Mouse (Mus musculus) T-cell, adult 2 months (primary cell): ENCODE measurements around the gene Plekha6.

Experiments used
- DNase-seq: peaks from one replicate; pipeline ENCODE4 v3.0.0; 2022; ENCODE audit warnings: low spot score

The Plekha6 gene

DNA sequence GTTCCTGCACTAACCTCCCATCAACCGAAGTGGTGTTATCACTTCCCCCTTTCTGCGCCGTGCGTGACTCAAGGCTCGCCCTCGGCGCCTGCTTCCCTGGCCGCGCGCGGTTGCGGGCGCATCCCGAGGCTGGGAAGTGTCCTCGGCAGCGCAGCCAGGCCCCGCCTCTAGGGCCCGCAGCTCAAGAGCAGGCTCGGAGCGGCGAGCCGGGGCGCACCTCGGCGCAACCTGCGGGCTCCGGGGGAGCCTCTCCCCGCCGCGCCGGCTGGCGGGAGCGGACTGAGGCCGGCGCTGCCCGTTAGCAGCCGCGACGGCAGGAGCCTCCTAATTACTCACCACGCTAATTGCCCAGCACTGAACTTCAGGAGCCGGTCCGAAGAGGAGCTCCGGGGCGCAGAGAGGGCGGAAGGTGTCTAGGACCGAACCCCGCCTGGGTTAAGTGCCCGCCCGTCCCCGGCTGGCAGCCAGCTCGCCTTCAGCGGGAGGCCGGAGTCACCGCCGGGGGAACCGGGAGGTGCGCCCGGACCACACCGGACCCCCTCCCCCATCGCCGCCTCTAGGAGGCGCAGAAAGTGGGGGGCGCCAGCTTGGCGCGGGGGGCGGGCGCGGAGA lies at the start of gene Plekha6:
TSS of gene Plekha6 (plus strand) at position 391 of the 612 bp plus-strand sequence.
- peak; percentile 33 for DNase-seq

DNA sequence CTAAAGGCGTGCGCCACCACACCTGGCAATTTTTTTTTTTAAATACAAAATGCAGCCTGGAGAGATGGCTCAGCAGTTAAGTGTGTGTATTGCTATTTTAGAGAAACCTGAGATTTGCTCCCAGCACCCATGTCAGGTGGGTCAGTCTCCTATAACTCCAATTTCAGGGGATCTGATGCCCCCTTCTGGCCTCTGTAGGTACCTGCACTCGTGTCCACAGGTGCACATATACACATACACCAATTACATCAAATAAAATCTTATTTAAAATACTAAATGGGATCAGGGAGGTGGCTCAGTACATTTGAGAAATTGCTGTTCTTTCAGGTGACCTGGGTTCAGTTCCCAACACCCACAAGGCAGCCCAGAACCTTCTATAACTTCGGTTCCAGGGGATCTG lies 47.9 kb upstream of the Plekha6 start:
- no peak for DNase-seq

- peak; percentile 9 for DNase-seq
Measured at GRCm38 (mm10) chr1:133118127-133118526, 45.9 kb upstream of the Plekha6 start.

- DNase-seq = no peak
Measured at GRCm38 (mm10) chr1:133118844-133119243, 45.2 kb upstream of the Plekha6 start.

DNA sequence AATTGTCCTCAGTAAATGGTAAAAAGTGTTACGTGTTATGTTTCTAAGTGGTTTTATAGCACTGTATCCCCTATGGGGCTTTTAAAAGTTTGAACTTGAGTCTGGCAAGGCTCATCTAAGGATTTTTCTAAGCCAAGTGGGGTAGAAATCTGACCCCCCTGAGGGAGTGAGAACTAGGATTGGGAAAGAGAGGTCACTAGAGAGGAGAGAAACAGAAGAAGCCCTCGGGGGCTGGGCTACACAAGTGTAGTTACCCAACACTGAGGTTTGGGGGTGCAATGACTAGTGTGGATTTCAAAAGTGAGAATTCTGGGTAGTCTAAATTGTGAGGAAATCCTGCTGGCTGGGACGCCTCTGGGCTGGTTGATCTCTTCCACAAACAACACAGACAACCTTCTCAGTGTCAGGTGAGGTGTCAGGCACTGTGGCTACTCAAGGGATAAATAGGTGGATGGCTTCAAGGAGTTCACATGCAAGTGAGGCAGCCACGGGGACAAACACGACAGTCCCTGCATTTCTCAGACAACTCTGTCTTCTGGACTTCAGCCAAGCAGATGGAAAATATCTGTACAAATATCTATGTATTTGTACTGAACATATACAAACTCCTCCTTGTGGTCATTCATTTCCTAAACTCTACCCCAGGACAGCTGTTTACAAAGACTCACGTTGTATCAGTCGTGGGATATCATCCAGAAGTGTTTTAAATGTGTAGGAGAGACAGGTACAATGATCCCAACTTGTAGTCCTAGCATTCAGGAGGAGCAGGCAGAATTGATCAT lies 43.9 kb upstream of the Plekha6 start:
- no peak for DNase-seq

DNA sequence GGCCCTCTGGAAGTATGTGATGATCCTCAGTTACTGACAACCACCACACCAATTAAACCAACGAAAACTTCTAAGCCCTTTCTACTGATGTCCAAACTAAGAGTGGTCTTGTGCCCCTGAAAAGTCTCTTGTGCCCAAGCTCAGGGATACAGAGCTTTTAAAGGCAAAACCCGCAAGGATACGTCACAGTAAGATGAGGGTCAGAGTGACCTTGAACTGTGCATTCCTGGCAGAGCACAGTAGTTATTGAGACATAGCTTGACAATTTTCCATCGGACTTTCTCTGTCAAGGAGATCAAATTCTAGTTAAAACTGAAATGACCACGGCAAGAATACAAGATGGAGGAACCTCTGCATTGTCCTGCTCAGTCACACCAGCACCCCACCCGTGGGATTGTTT lies 42.8 kb upstream of the Plekha6 start:
- DNase-seq = no peak

DNA sequence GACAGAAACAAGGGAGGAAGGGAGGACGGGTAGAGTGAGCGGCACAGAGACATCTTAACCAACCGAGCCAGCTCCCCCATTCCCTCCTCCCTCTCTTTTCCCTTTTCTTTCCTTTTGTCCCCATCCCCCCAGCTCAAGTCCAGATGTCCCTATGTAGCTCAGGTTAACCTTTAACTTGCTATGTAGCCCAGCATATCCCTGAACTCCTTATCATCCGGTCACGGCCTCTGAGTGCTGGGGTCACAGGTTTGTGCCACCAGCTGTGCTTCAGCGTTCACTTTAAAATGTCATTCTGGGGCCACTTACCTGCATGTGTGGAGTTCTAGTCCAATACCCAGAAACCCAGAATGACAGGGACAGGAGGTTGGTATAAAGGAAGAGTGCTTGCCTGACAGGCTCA lies 39.9 kb upstream of the Plekha6 start:
- DNase-seq = no peak

- DNase-seq = no peak
Measured at GRCm38 (mm10) chr1:133125640-133126364, 38.2 kb upstream of the Plekha6 start.

DNA sequence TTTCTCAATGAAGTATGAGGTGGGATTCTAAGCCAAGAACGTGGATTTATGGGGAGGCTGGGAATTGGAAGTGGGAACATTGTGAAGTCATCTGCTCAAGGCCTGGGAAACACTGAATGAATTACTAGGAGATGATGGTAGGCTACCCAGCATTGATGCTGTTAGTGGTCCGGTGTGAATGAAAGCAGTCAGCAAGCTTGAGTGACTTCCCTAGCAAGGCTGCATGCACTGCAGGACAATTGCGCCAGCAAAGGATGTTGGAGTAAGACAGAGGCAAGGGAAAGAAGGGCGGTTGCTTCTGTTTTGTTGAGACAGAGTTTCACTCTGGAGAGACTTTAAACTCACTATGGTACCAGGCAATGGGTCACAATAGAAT lies 37.7 kb upstream of the Plekha6 start:
- DNase-seq = no peak

DNA sequence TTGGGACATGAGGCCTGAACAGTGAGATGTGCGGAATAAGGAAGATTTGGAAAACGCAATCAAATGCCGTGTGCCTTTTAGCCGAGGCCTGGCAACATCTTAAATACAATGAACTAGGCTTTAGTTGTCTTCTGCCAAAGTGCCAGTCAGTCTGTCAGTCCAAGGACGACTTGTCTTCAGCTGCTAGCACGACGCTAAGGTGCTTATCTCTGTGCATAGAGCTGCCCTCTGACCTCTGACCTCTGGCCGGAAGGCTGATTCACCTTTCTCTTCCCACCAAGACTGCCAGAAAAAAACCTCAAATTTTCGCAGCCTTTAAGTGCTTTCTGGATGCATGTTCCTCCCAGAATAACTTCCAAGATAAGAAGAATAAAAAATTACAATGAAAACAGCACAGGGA lies 36.7 kb upstream of the Plekha6 start:
- DNase-seq = no peak

GRCm38 (mm10) chr1:133129471-133130221 lies 34.4 kb upstream of the Plekha6 start:
- DNase-seq = no peak

DNA sequence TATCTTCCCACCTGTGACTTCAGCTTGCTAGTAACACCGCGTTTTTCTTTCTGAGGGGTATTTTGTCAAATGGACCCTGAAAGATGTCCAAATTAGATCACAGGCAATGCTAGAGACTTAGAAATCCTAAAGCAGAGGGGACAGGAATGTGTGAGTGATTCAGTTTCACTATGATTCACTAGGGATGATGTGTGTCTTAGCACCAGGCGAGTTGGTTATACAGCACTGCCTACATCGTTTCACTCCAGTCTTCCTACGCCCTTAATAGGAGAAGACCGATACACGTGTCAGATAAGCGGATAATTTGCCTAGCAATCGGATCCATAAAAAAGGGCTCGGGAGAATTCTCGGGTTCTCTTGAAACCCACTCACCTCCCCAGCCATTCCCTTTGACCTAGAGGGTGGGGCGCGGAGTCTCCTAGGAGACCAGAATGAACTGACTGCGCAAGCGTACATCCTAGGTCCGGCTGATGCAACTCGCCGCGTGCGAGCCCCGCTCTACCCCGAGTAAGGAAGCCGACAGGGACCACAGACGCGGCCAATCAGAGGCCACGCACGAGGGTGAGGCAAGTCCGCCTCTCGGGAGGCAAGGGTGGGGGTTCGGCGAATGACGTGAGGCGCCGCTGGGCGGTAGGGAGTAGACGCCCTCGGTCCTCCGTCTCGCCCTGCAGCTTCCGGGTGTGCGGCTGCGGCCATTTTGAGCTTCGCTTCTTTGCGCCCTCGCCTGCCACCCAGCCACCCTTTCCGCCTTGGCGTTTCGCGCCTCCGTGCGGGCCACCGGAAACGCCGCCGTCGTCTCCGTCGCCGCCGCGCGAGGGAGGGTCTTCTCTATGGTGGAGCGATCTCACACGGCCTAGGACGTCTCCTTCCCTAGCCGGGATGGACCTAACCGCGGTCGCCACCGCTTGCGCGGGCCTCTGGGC lies 33.1 kb upstream of the Plekha6 start, which contains the start of gene Ppp1r15b:
TSS of gene Ppp1r15b (plus strand) at position 506 of the 923 bp plus-strand sequence.
- DNase-seq = peak; percentile 99

DNA sequence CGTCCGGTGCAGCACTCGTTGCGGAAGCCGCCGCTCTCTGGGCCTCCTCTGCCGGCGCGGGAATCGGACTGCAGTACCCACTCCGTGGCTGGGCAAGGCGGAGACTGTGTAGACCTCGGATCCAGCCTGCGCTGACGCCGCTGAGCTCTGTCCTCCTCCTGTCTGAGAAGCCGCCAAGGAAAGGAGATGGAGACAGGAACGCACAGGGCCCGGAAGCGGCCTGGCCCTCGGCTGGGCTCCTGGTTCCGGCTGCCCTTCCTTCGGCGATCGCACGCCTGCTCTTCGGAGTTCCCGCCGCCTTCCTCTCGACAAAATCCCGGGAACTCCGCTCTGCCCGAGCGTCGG lies 32.5 kb upstream of the Plekha6 start:
- no peak for DNase-seq

DNA sequence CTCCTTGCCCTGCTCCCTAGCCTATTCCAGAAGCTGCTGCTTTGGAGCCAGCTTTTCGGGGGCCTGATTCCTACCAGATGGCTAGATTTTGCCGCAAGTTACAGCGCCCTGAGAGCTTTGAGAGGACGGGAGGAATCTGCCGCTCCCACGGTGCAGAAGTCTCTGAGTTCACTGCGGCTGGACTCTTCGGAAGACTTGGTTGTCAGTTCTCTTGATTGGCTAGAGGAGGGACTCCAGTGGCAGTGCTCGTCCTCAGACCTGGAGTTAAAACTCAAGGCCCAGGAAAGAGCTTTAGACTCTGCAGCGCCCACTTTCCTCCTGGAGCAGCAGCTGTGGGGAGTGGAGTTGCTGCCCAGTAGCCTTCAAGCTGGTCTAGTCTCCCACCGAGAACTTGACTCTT lies 32.1 kb upstream of the Plekha6 start:
- no peak for DNase-seq

DNA sequence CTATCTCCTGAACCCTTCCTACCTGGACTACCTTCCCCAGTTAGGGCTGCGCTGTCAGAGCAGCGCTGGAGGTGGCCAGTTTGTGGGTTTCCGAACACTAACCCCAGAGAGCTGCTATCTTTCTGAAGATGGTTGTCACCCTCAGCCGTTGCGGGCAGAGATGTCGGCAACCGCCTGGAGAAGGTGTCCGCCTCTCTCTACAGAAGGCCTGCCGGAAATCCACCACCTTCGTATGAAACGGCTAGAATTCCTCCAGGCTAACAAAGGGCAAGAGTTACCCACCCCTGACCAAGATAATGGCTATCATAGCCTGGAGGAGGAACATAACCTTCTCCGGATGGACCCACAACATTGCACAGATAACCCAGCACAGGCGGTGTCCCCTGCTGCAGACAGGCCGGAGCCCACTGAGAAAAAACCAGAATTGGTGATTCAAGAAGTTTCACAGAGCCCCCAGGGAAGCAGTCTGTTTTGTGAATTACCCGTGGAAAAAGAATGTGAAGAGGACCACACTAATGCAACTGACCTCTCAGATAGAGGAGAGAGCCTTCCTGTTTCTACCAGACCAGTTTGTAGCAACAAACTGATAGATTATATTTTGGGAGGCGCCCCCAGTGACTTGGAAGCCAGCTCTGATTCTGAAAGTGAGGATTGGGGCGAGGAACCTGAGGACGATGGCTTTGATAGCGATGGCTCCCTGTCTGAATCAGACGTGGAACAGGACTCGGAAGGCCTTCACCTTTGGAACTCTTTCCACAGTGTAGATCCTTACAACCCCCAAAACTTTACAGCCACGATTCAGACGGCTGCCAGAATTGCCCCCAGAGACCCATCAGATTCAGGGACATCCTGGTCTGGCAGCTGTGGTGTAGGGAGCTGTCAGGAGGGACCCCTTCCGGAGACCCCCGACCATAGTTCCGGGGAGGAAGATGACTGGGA lies 31.4 kb upstream of the Plekha6 start:
- no peak for DNase-seq

DNA sequence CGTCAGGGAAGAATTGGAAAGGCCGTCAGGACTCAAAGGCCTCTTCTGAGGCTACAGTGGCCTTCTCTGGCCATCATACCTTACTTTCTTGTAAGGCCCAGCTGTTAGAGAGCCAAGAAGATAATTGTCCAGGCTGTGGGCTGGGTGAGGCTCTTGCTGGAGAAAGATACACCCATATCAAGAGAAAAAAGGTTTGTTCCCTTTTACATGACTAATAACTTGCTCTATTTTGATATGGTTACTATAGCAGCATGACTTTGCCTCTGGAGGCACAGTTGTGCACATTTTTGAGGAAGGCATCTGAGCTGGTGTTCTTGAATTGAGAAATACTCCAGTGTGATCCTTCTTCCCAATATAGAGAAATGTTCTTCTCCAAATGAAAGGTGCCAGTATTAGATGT lies 30.6 kb upstream of the Plekha6 start:
- DNase-seq = no peak

- DNase-seq = no peak
Measured at GRCm38 (mm10) chr1:133134071-133134470, 29.9 kb upstream of the Plekha6 start.

DNA sequence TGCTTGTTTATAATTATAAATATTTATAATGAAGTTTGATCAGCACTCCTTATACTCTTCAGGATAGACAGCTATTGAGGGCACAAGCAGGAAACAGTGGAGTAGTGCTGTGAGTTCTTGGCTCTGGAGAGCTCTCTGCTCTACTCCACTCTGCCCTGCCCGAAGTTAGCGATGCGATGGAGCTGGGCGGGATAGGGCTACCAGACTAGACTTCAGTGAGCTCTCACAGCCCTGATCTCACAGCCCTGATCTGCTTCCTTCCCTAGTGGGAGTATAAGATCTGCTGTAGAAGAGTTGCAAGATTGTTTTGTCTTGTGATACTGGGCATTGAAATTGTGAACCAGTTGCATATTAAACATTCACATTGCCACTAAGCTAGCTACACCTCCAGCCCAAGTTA lies 29.1 kb upstream of the Plekha6 start:
- DNase-seq = no peak

DNA sequence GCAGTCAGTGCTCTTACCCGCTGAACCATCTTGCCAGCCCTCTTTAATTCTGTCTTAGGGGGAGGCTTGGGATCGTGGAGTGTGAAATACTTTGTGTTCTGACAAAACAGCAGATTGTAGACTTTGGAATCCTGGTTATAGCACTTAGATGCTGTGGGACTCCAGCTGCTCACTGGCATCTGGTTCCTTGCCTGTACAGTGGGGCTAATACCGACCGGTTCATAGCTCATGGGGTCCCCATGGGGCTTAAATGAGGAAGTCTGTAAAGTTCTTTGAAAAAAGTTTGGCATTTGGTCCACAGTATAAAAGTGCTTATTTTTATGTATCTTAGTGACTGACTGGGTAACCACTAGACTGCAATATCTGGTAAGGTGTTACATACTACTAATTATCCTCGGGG lies 28.2 kb upstream of the Plekha6 start:
- no peak for DNase-seq

- DNase-seq = no peak
Measured at GRCm38 (mm10) chr1:133138401-133138800, 25.6 kb upstream of the Plekha6 start.
